20 mouse cellular contexts compared by ENCODE assay signal in the genomic region with DNA sequence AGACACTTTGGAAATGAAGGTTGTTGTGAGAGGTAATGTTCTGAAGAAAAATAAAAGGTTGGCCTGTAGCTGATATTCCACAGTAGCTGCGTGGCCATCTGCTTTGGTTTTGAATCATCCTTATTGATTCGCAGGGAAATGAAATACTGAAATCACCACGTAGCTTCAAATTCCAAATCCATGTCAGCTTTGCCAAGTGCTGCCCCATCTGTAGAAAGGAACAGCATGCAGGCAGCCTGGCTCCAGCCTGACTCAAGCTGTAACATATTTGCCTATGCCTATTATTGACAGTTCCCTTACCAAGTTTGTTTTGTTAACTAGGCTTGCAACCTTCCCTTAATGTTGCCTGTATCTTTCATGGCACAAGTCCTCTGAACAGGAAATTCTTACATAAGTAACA.
DNase-seq lines count a peak whose midpoint lies in the region; ATAC-seq and TF ChIP-seq lines count a peak whose summit lies in the region.
"Had no signal": no experiment of that assay in that cellular context is flagged by ENCODE, and none has a peak within 500 bp of the region (broad histone marks: within the 10 kb centered on the region; RNA-seq: fewer than 3 reads in every experiment).

No protein-coding gene starts in this region.

- no peak overlapping the region for H3K27ac ChIP-seq in forebrain, postnatal 0 days (ENCODE audit: low read depth, low read length)
- H3K27ac ChIP-seq: embryonic facial prominence, embryonic 10.5 days; heart, embryonic 10.5 days; hindbrain, embryonic 15.5 days; kidney, postnatal 0 days; liver, embryonic 13.5 days; stomach, embryonic 15.5 days had no signal

- DNase-seq in left cerebral cortex, postnatal 25 days (ENCODE audit: low spot score in 2 of 2) = peak; percentile 2
- DNase-seq in left cerebral cortex, postnatal 10 days (ENCODE audit: extremely low spot score in 1 of 2, low spot score in 2 of 2) = no peak
- peak; percentile 62 for DNase-seq in forebrain, postnatal 0 days
- DNase-seq in layer of hippocampus, adult 8-10 months (ENCODE audit: low spot score in 2 of 2) = peak; percentile 63 to 67
- DNase-seq in layer of hippocampus, postnatal 36 days = peak; percentile 40 to 62
- DNase-seq in urinary bladder, postnatal 25 days (ENCODE audit: low spot score) = no peak
- no peak for DNase-seq in left cerebral cortex, postnatal 4 days
- DNase-seq: adrenal gland, postnatal 10 days; cerebellum, adult 9-11 months; heart, postnatal 4 days; kidney, adult 2 months; liver, embryonic 13.5 days; lung, adult 2 months; lung, postnatal 14 days had no signal

- intact Hi-C loops in left cerebral cortex, postnatal 25 days (cut with DNase I) = no loop called here
- intact Hi-C loops in left cerebral cortex, postnatal 10 days (cut with DNase I) = no loop called here
- intact Hi-C loops in left cerebral cortex, postnatal 4 days (cut with DNase I) = no loop called here

- no peak overlapping the region for H3K9ac ChIP-seq in forebrain, postnatal 0 days
- H3K9ac ChIP-seq: hindbrain, embryonic 15.5 days; liver, embryonic 13.5 days; stomach, embryonic 15.5 days had no signal

- H3K4me1 ChIP-seq in forebrain, postnatal 0 days (ENCODE audit: insufficient read depth) = no peaks in the 10 kb centered on the region
- H3K4me1 ChIP-seq: embryonic facial prominence, embryonic 10.5 days; heart, embryonic 10.5 days; hindbrain, embryonic 15.5 days; liver, embryonic 13.5 days; stomach, embryonic 15.5 days had no signal

- H3K27me3 ChIP-seq in forebrain, postnatal 0 days (ENCODE audit: insufficient read depth, low read length) = no peaks in the 10 kb centered on the region
- H3K27me3 ChIP-seq: hindbrain, embryonic 15.5 days; liver, embryonic 13.5 days; stomach, embryonic 15.5 days had no signal

- H3K4me3 ChIP-seq in forebrain, postnatal 0 days (ENCODE audit: low read depth, low read length) = no peak overlapping the region
- H3K4me3 ChIP-seq: embryonic facial prominence, embryonic 10.5 days; heart, embryonic 10.5 days; hindbrain, embryonic 15.5 days; liver, embryonic 13.5 days; stomach, embryonic 15.5 days had no signal

- no peaks in the 10 kb centered on the region for H3K36me3 ChIP-seq in forebrain, postnatal 0 days (ENCODE audit: insufficient read depth)
- H3K36me3 ChIP-seq: embryonic facial prominence, embryonic 10.5 days; heart, embryonic 10.5 days; hindbrain, embryonic 15.5 days; liver, embryonic 13.5 days; stomach, embryonic 15.5 days had no signal

- 69% methylated on average over 3 of the region's 3 CpGs for WGBS in forebrain, postnatal 0 days

- no peak overlapping the region for H3K4me2 ChIP-seq in forebrain, postnatal 0 days (ENCODE audit: low read depth)
- H3K4me2 ChIP-seq: hindbrain, embryonic 15.5 days; liver, embryonic 13.5 days; midbrain, embryonic 11.5 days; stomach, embryonic 15.5 days had no signal

- no peaks in the 10 kb centered on the region for H3K9me3 ChIP-seq in forebrain, postnatal 0 days (ENCODE audit: low read length)
- H3K9me3 ChIP-seq: embryonic facial prominence, embryonic 10.5 days; heart, embryonic 10.5 days; hindbrain, embryonic 15.5 days; liver, embryonic 13.5 days; stomach, embryonic 15.5 days had no signal

- TF ChIP-seq CTCF in forebrain, postnatal 0 days (IDR thresholded peaks at IDR 0.05; ENCODE audit: low read depth) = no peak

- ATAC-seq in forebrain, postnatal 0 days = peak; percentile 82

Comparison
In these comparisons a context has a peak if more than half of its experiments do, and no peak if none do; other contexts are left out.
1. DNase-seq: peak in left cerebral cortex, postnatal 25 days (2 of 2), forebrain, postnatal 0 days (single experiment), layer of hippocampus, adult 8-10 months (2 of 2) and layer of hippocampus, postnatal 36 days (2 of 2); none in left cerebral cortex, postnatal 10 days (0 of 2), urinary bladder, postnatal 25 days (single experiment) and left cerebral cortex, postnatal 4 days (single experiment).